30 mouse cellular contexts compared by ENCODE assay signal in genomic region chr17:25959630-25960467, GRCm38 (mm10). TPM values are rescaled to one million over a fixed set of nuclear protein-coding genes. Genes with fewer than 3 reads are reported as not detected.
DNase-seq lines count a peak whose midpoint lies in the region; ATAC-seq and TF ChIP-seq lines count a peak whose summit lies in the region.
"Had no signal": no experiment of that assay in that cellular context is flagged by ENCODE, and none has a peak within 500 bp of the region (broad histone marks: within the 10 kb centered on the region; RNA-seq: fewer than 3 reads in every experiment).

No protein-coding gene starts in this region.

- H3K27me3 ChIP-seq in heart, embryonic 10.5 days (ENCODE audit: insufficient read depth, poor library complexity, severe bottlenecking): peaks cover 1% of the 10 kb centered on the region
- H3K27me3 ChIP-seq in liver, embryonic 12.5 days (replicated peaks): peaks cover 1% of the 10 kb centered on the region; the same call in 1 of the 2 replicates
- no peaks in the 10 kb centered on the region for H3K27me3 ChIP-seq in liver, postnatal 0 days (ENCODE audit: insufficient read depth, low read length)
- H3K27me3 ChIP-seq in liver, embryonic 15.5 days: no peaks in the 10 kb centered on the region
- H3K27me3 ChIP-seq: embryonic facial prominence, embryonic 13.5 days; midbrain, embryonic 12.5 days; neural tube, embryonic 13.5 days had no signal

- peaks cover 73% of the 10 kb centered on the region for H3K36me3 ChIP-seq in heart, embryonic 10.5 days
- H3K36me3 ChIP-seq in liver, embryonic 12.5 days: peaks cover 68% of the 10 kb centered on the region
- peaks cover 9% of the 10 kb centered on the region for H3K36me3 ChIP-seq in liver, postnatal 0 days (replicated peaks; ENCODE audit: insufficient read depth, low read length)
- H3K36me3 ChIP-seq in liver, embryonic 15.5 days (replicated peaks): peaks cover 54% of the 10 kb centered on the region

- no peak overlapping the region; the same call in 1 of the 2 replicates for H3K4me2 ChIP-seq in liver, embryonic 12.5 days
- H3K4me2 ChIP-seq in liver, postnatal 0 days (ENCODE audit: low read depth, low read length): no peak overlapping the region
- H3K4me2 ChIP-seq in liver, embryonic 15.5 days: no peak overlapping the region
- H3K4me2 ChIP-seq: embryonic facial prominence, embryonic 13.5 days; limb, embryonic 13.5 days; midbrain, embryonic 12.5 days; neural tube, embryonic 13.5 days had no signal

- peak overlapping the region; percentile 31; the same call in 1 of the 2 replicates for H3K27ac ChIP-seq in heart, embryonic 10.5 days
- peak overlapping the region; percentile 94 for H3K27ac ChIP-seq in liver, embryonic 12.5 days
- H3K27ac ChIP-seq in liver, postnatal 0 days (ENCODE audit: low read depth): no peak overlapping the region
- H3K27ac ChIP-seq in bone marrow, adult 2 months (ENCODE audit: control insufficient read depth, insufficient read depth, low read depth, low read length, poor library complexity): peak overlapping the region; percentile 64; the same call in 1 of the 2 replicates
- H3K27ac ChIP-seq in liver, embryonic 15.5 days (replicated peaks): peak overlapping the region; percentile 95
- H3K27ac ChIP-seq: embryonic facial prominence, embryonic 13.5 days; gastrocnemius, adult 2 months; limb, embryonic 13.5 days; midbrain, embryonic 12.5 days; neural tube, embryonic 13.5 days had no signal

- ATAC-seq in liver, embryonic 12.5 days: no peak
- no peak for ATAC-seq in liver, postnatal 0 days
- no peak for ATAC-seq in liver, embryonic 15.5 days (ENCODE audit: insufficient read depth)
- ATAC-seq in granulocyte monocyte progenitor cell, adult 5-6 weeks (replicated peaks; ENCODE audit: poor library complexity, severe bottlenecking): no peak
- ATAC-seq: activated CD4-positive, CD25-positive, alpha-beta regulatory T cell, adult 4 months; CD4-positive, CD25-positive, alpha-beta regulatory T cell, adult 4 months; forebrain, embryonic 16.5 days; hindbrain, embryonic 16.5 days had no signal

- H3K4me1 ChIP-seq in heart, embryonic 10.5 days: no peaks in the 10 kb centered on the region; the same call in 1 of the 2 replicates
- peaks cover 63% of the 10 kb centered on the region for H3K4me1 ChIP-seq in liver, embryonic 12.5 days
- peaks cover 15% of the 10 kb centered on the region; the same call in 1 of the 2 replicates for H3K4me1 ChIP-seq in liver, postnatal 0 days (ENCODE audit: insufficient read depth)
- no peaks in the 10 kb centered on the region; the same call in 1 of the 2 replicates for H3K4me1 ChIP-seq in bone marrow, adult 2 months (ENCODE audit: control insufficient read depth, insufficient read depth, low read length)
- H3K4me1 ChIP-seq in liver, embryonic 15.5 days (replicated peaks): peaks cover 61% of the 10 kb centered on the region
- H3K4me1 ChIP-seq: limb, embryonic 13.5 days; midbrain, embryonic 12.5 days; neural tube, embryonic 13.5 days had no signal

- TF ChIP-seq EP300 in liver, postnatal 0 days (IDR thresholded peaks at IDR 0.05; ENCODE audit: low read depth): no peak

- no peaks in the 10 kb centered on the region for H3K9me3 ChIP-seq in heart, embryonic 10.5 days
- H3K9me3 ChIP-seq in liver, embryonic 12.5 days (replicated peaks): no peaks in the 10 kb centered on the region
- H3K9me3 ChIP-seq in liver, postnatal 0 days (ENCODE audit: low read length): no peaks in the 10 kb centered on the region
- no peaks in the 10 kb centered on the region for H3K9me3 ChIP-seq in liver, embryonic 15.5 days (replicated peaks)
- H3K9me3 ChIP-seq: embryonic facial prominence, embryonic 13.5 days; limb, embryonic 13.5 days; midbrain, embryonic 12.5 days; neural tube, embryonic 13.5 days had no signal

- DNase-seq in heart, embryonic 10.5 days (ENCODE audit: low spot score): no peak
- no peak for DNase-seq in heart, postnatal 14 days
- DNase-seq in liver, postnatal 0 days: no peak
- DNase-seq: adrenal gland, adult 2 months; adrenal gland, postnatal 36 days; gastrocnemius, adult 2 months; gastrocnemius, postnatal 36 days; kidney, adult 18-20 months; kidney, postnatal 4 days; lung, adult 2 months; lung, postnatal 10 days; thymus, adult 18-20 months; thymus, postnatal 25 days had no signal

- intact Hi-C loops in heart, postnatal 14 days (cut with DNase I): no loop called here

- no peak overlapping the region for H3K4me3 ChIP-seq in heart, embryonic 10.5 days
- H3K4me3 ChIP-seq in liver, embryonic 12.5 days: no peak overlapping the region
- no peak overlapping the region for H3K4me3 ChIP-seq in liver, postnatal 0 days (ENCODE audit: low read depth, low read length)
- H3K4me3 ChIP-seq in bone marrow, adult 2 months (replicated peaks; ENCODE audit: control insufficient read depth, low read depth, low read length): no peak overlapping the region
- no peak overlapping the region for H3K4me3 ChIP-seq in liver, embryonic 15.5 days (replicated peaks)
- H3K4me3 ChIP-seq: embryonic facial prominence, embryonic 13.5 days; gastrocnemius, adult 2 months; limb, embryonic 13.5 days; midbrain, embryonic 12.5 days; neural tube, embryonic 13.5 days had no signal

- no peak for TF ChIP-seq CTCF in liver, postnatal 0 days (IDR thresholded peaks at IDR 0.05; ENCODE audit: low read depth)
- no peak for TF ChIP-seq CTCF in bone marrow, adult 2 months (IDR thresholded peaks at IDR 0.05; ENCODE audit: control insufficient read depth, insufficient read depth, low read length)

- WGBS in heart, embryonic 10.5 days: 90% methylated on average over 23 of the region's 23 CpGs
- WGBS in liver, embryonic 12.5 days (ENCODE audit: insufficient replicate concordance): 88% methylated on average over 23 of the region's 23 CpGs
- 91% methylated on average over 23 of the region's 23 CpGs for WGBS in liver, postnatal 0 days (ENCODE audit: insufficient replicate concordance)
- WGBS in bone marrow, adult 2 months: 92% methylated on average over 23 of the region's 23 CpGs
- 85% methylated on average over 23 of the region's 23 CpGs for WGBS in liver, embryonic 15.5 days (ENCODE audit: insufficient replicate concordance)

- H3K9ac ChIP-seq in liver, embryonic 12.5 days: peak overlapping the region; percentile 65
- H3K9ac ChIP-seq in liver, postnatal 0 days (replicated peaks): no peak overlapping the region
- peak overlapping the region; percentile 52; the same call in 1 of the 2 replicates for H3K9ac ChIP-seq in liver, embryonic 15.5 days
- H3K9ac ChIP-seq: embryonic facial prominence, embryonic 13.5 days; limb, embryonic 13.5 days; midbrain, embryonic 12.5 days; neural tube, embryonic 13.5 days had no signal

- TF ChIP-seq POLR2A in bone marrow, adult 2 months (IDR thresholded peaks at IDR 0.05; ENCODE audit: borderline replicate concordance, control insufficient read depth, low read depth, low read length): no peak

RNA-seq across cellular contexts. Expression of gene A930017K11Rik, which starts 7.5 kb away (rescaled TPM):
- polyA plus RNA-seq in heart, embryonic 10.5 days (2016; fragmentation: Nextera tagmentation; extraction: Ambion mirVana): 0.20 and 0.55 TPM in 2 replicates
- total RNA-seq in heart, postnatal 14 days (2021): not detected
- polyA plus RNA-seq in liver, embryonic 12.5 days (2016; fragmentation: Nextera tagmentation; extraction: Ambion mirVana): 0.36 and 0.49 TPM in 2 replicates
- not detected in 2 replicates for polyA plus RNA-seq in liver, postnatal 0 days (2015; fragmentation: Nextera tagmentation; extraction: Ambion mirVana)
- not detected in 2 replicates for polyA plus RNA-seq in bone marrow, adult 2 months (2011; ENCODE audit: insufficient read depth, insufficient read length, low replicate concordance, missing spikeins)
- 0.23 and 0.37 TPM in 2 replicates for polyA plus RNA-seq in liver, embryonic 15.5 days (2015; fragmentation: Nextera tagmentation; extraction: Ambion mirVana)
- not detected in 2 replicates for total RNA-seq in granulocyte monocyte progenitor cell, adult 5-6 weeks (2014; fragmentation: Nextera tagmentation)
- total RNA-seq in granulocyte monocyte progenitor cell, adult 5-6 weeks (2017): not detected in 2 replicates
- total RNA-seq: adrenal gland, adult 2 months; adrenal gland, postnatal 36 days; common myeloid progenitor, adult 5-6 weeks; gastrocnemius, adult 2 months; gastrocnemius, postnatal 36 days had no signal
- polyA plus RNA-seq: activated CD4-positive, CD25-positive, alpha-beta regulatory T cell, adult 4 months; CD4-positive, CD25-positive, alpha-beta regulatory T cell, adult 4 months; forebrain, embryonic 11.5 days; forebrain, embryonic 16.5 days; heart, postnatal 0 days; lung, adult 2 months; small intestine, adult 2 months had no signal

RNA-seq across cellular contexts. Expression of gene Nhlrc4, which starts 15.1 kb away (rescaled TPM):
- polyA plus RNA-seq in heart, embryonic 10.5 days (2016; fragmentation: Nextera tagmentation; extraction: Ambion mirVana): 0.15 and 0.85 TPM in 2 replicates
- total RNA-seq in heart, postnatal 14 days (2021): under 1 TPM in 1 of 2 experiments, not detected in 1; 0.17 TPM
- 5.0 and 7.3 TPM in 2 replicates for polyA plus RNA-seq in liver, embryonic 12.5 days (2016; fragmentation: Nextera tagmentation; extraction: Ambion mirVana)
- 2.0 and 3.8 TPM in 2 replicates for polyA plus RNA-seq in liver, postnatal 0 days (2015; fragmentation: Nextera tagmentation; extraction: Ambion mirVana)
- polyA plus RNA-seq in bone marrow, adult 2 months (2011; ENCODE audit: insufficient read depth, insufficient read length, low replicate concordance, missing spikeins): 3.8 and 6.8 TPM in 2 replicates
- polyA plus RNA-seq in liver, embryonic 15.5 days (2015; fragmentation: Nextera tagmentation; extraction: Ambion mirVana): 6.1 and 6.7 TPM in 2 replicates
- not detected in 2 replicates for total RNA-seq in granulocyte monocyte progenitor cell, adult 5-6 weeks (2014; fragmentation: Nextera tagmentation)
- not detected in 2 replicates for total RNA-seq in granulocyte monocyte progenitor cell, adult 5-6 weeks (2017)
- total RNA-seq: adrenal gland, adult 2 months; adrenal gland, postnatal 36 days; common myeloid progenitor, adult 5-6 weeks; gastrocnemius, adult 2 months; gastrocnemius, postnatal 36 days had no signal
- polyA plus RNA-seq: activated CD4-positive, CD25-positive, alpha-beta regulatory T cell, adult 4 months; adrenal gland, adult 2 months; CD4-positive, CD25-positive, alpha-beta regulatory T cell, adult 4 months; embryonic facial prominence, embryonic 13.5 days; forebrain, embryonic 16.5 days; heart, postnatal 0 days; intestine, embryonic 14.5 days; limb, embryonic 13.5 days; neural tube, embryonic 13.5 days; small intestine, adult 2 months had no signal

RNA-seq across cellular contexts. Expression of gene Pigq, which starts 15.1 kb away (rescaled TPM):
- 71.8 and 90.0 TPM in 2 replicates for polyA plus RNA-seq in heart, embryonic 10.5 days (2016; fragmentation: Nextera tagmentation; extraction: Ambion mirVana)
- total RNA-seq in heart, postnatal 14 days (2021): 10 to 100 TPM; 60.6 to 62.7 TPM
- 161 and 171 TPM in 2 replicates for polyA plus RNA-seq in liver, embryonic 12.5 days (2016; fragmentation: Nextera tagmentation; extraction: Ambion mirVana)
- 56.0 and 58.7 TPM in 2 replicates for polyA plus RNA-seq in liver, postnatal 0 days (2015; fragmentation: Nextera tagmentation; extraction: Ambion mirVana)
- polyA plus RNA-seq in bone marrow, adult 2 months (2011; ENCODE audit: insufficient read depth, insufficient read length, low replicate concordance, missing spikeins): 241 and 296 TPM in 2 replicates
- 156 and 174 TPM in 2 replicates for polyA plus RNA-seq in liver, embryonic 15.5 days (2015; fragmentation: Nextera tagmentation; extraction: Ambion mirVana)
- 63.5 and 87.9 TPM in 2 replicates for total RNA-seq in granulocyte monocyte progenitor cell, adult 5-6 weeks (2014; fragmentation: Nextera tagmentation)
- total RNA-seq in granulocyte monocyte progenitor cell, adult 5-6 weeks (2017): 32.4 and 37.1 TPM in 2 replicates

RNA-seq across cellular contexts. Expression of gene Capn15, which starts 25.7 kb away (rescaled TPM):
- polyA plus RNA-seq in heart, embryonic 10.5 days (2016; fragmentation: Nextera tagmentation; extraction: Ambion mirVana): 20.1 and 21.4 TPM in 2 replicates
- total RNA-seq in heart, postnatal 14 days (2021): 10 to 100 TPM; 11.4 to 13.1 TPM
- polyA plus RNA-seq in liver, embryonic 12.5 days (2016; fragmentation: Nextera tagmentation; extraction: Ambion mirVana): 20.4 and 21.3 TPM in 2 replicates
- 6.6 and 8.3 TPM in 2 replicates for polyA plus RNA-seq in liver, postnatal 0 days (2015; fragmentation: Nextera tagmentation; extraction: Ambion mirVana)
- 11.7 and 18.2 TPM in 2 replicates for polyA plus RNA-seq in bone marrow, adult 2 months (2011; ENCODE audit: insufficient read depth, insufficient read length, low replicate concordance, missing spikeins)
- polyA plus RNA-seq in liver, embryonic 15.5 days (2015; fragmentation: Nextera tagmentation; extraction: Ambion mirVana): 9.7 and 11.4 TPM in 2 replicates
- total RNA-seq in granulocyte monocyte progenitor cell, adult 5-6 weeks (2014; fragmentation: Nextera tagmentation): 12.5 and 16.4 TPM in 2 replicates
- total RNA-seq in granulocyte monocyte progenitor cell, adult 5-6 weeks (2017): 3.2 and 5.3 TPM in 2 replicates

RNA-seq across cellular contexts. Expression of gene Rab40c, which starts 40.3 kb away (rescaled TPM):
- 22.2 and 24.4 TPM in 2 replicates for polyA plus RNA-seq in heart, embryonic 10.5 days (2016; fragmentation: Nextera tagmentation; extraction: Ambion mirVana)
- total RNA-seq in heart, postnatal 14 days (2021): 10 to 100 TPM; 14.4 to 20.0 TPM
- 9.9 and 11.8 TPM in 2 replicates for polyA plus RNA-seq in liver, embryonic 12.5 days (2016; fragmentation: Nextera tagmentation; extraction: Ambion mirVana)
- polyA plus RNA-seq in liver, postnatal 0 days (2015; fragmentation: Nextera tagmentation; extraction: Ambion mirVana): 6.5 and 7.3 TPM in 2 replicates
- 5.0 and 6.9 TPM in 2 replicates for polyA plus RNA-seq in bone marrow, adult 2 months (2011; ENCODE audit: insufficient read depth, insufficient read length, low replicate concordance, missing spikeins)
- polyA plus RNA-seq in liver, embryonic 15.5 days (2015; fragmentation: Nextera tagmentation; extraction: Ambion mirVana): 6.6 and 8.4 TPM in 2 replicates
- total RNA-seq in granulocyte monocyte progenitor cell, adult 5-6 weeks (2014; fragmentation: Nextera tagmentation): 9.4 and 15.9 TPM in 2 replicates
- 7.2 and 11.8 TPM in 2 replicates for total RNA-seq in granulocyte monocyte progenitor cell, adult 5-6 weeks (2017)
